Mouse (Mus musculus) forebrain, embryonic 11.5 days (tissue): ENCODE data around the gene Ms4a2. TPM values are rescaled to one million over a fixed set of nuclear protein-coding genes. Genes with fewer than 3 reads are reported as not detected.
A peak's percentile ranks its signal among the peaks of the same experiment; 100 is the strongest.

Source experiments
- ATAC-seq: fragments of 200-750 bp; cut with Nextera tagmentation; replicated peaks from 2 replicates; pipeline ENCODE4 v1.8.0; 2017; ENCODE audit warnings: moderate TSS enrichment; ENCODE audit not compliant: low FRiP score
- DNase-seq: peaks from one replicate; pipeline ENCODE4 v3.0.0-alpha.2; 2017; ENCODE audit warnings: low spot score
- H3K27ac ChIP-seq: fragments of 300-500 bp; sonication (generic); 2 replicates; pipeline ENCODE4 v1.5.1; 2014; ENCODE audit warnings: low read depth, low read length
- H3K27me3 ChIP-seq: fragments of 300-500 bp; sonication (generic); 2 replicates; pipeline ENCODE4 v1.6.1; 2014; ENCODE audit warnings: mild to moderate bottlenecking, low read length, mixed read lengths; ENCODE audit not compliant: control insufficient read depth, insufficient read depth
- H3K36me3 ChIP-seq: fragments of 300-500 bp; sonication (generic); 2 replicates; pipeline ENCODE4 v1.6.1; 2014; ENCODE audit warnings: mild to moderate bottlenecking, low read length, moderate library complexity, mixed read lengths; ENCODE audit not compliant: control insufficient read depth, insufficient read depth
- H3K4me1 ChIP-seq: fragments of 300-500 bp; sonication (generic); replicated peaks from 2 replicates; pipeline ENCODE4 v1.6.1; 2014; ENCODE audit warnings: low read length, mixed read lengths; ENCODE audit not compliant: control insufficient read depth, insufficient read depth
- H3K4me2 ChIP-seq: fragments of 300-500 bp; sonication (generic); 2 replicates; pipeline ENCODE4 v1.6.1; 2014; ENCODE audit warnings: low read depth, mild to moderate bottlenecking, low read length, moderate library complexity, mixed read lengths; ENCODE audit not compliant: severe bottlenecking
- H3K4me3 ChIP-seq: fragments of 300-500 bp; sonication (generic); 2 replicates; pipeline ENCODE4 v1.5.1; 2014; ENCODE audit warnings: low read depth, low read length
- H3K9ac ChIP-seq: fragments of 300-500 bp; sonication (generic); 2 replicates; pipeline ENCODE4 v1.6.1; 2014; ENCODE audit warnings: low read length
- H3K9me3 ChIP-seq: fragments of 300-500 bp; sonication (generic); 2 replicates; pipeline ENCODE4 v1.6.1; 2016; ENCODE audit warnings: low read length, mixed read lengths; ENCODE audit not compliant: control insufficient read depth
- WGBS: fragments of 180-500 bp; shearing (Covaris S2); extraction: QIAGEN DNeasy Blood & Tissue Kit; methylation state at CpG from one replicate; pipeline ENCODE4 v1.1.7; 2014; 5-methylcytosine and 5-hydroxymethylcytosine counted together
- polyA plus RNA-seq: library from polyadenylated mRNA; unstranded; fragments of >200 nt; fragmentation: Nextera tagmentation; extraction: Ambion mirVana; gene quantifications from 2 replicates; pipeline ENCODE4 v1.2.1, GENCODE M21; 2014

The Ms4a2 gene
- polyA plus RNA-seq, 1 experiment from 2014 or later, result not detected

DNA sequence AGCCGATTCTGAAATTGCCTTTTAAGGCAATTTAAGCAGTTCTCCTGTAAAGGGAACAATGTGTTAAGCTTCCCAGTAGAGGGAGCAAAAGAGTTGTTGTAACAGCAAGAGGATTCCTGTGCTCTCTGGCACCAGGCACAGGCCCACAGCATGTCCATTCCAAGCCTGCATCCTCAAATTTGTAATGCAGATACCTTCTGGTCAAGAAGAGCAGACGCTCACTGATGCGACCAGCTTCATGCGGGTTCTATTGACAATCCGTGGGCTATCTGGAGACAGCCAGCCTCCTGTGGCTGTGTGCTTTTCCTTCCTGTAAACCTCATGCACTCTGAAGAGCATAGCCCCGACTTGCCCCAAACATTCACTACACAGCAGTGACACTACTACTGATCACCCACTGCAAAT is 12.0 kb downstream of the Ms4a2 start:
- no peaks in the 10 kb centered on the region for H3K4me1 ChIP-seq
- no peak overlapping the region for H3K9ac ChIP-seq
- no peak overlapping the region for H3K4me3 ChIP-seq
- WGBS, result 28% methylated on average over 6 of the region's 6 CpGs
- H3K27me3 ChIP-seq, result no peaks in the 10 kb centered on the region
- ATAC-seq, result peak; percentile 69
- H3K9me3 ChIP-seq, result no peaks in the 10 kb centered on the region
- H3K36me3 ChIP-seq, result no peaks in the 10 kb centered on the region
- no peak overlapping the region for H3K4me2 ChIP-seq
- DNase-seq, result peak; percentile 54
- no peak overlapping the region for H3K27ac ChIP-seq

DNA sequence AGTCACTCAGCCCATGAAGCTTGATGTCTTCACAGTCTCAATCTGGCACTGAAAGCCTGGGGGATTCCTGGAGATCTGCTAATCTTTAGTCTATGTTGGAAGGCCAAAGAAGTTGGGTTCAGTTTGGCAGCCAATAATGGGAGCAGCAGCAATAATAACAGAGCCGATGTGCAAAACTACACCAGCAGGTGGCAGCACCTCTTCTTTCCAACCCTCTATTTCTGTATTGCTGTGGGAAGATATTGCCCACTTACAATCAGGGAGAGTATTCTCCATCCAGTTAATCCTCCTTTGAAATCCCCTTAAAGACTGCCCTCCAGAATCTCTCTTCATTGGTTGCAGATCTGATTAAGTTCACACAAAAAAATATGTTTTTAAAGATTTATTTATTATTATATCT is 15.3 kb downstream of the Ms4a2 start:
- 14% methylated on average over 1 of the region's 1 CpGs for WGBS
- no peak overlapping the region for H3K27ac ChIP-seq
- H3K4me3 ChIP-seq, result no peak overlapping the region
- H3K27me3 ChIP-seq, result no peaks in the 10 kb centered on the region
- H3K4me1 ChIP-seq, result no peaks in the 10 kb centered on the region
- no peak overlapping the region for H3K4me2 ChIP-seq
- no peaks in the 10 kb centered on the region for H3K36me3 ChIP-seq
- ATAC-seq, result 0 out of 2 replicates have a peak, but pooled peaks have one; percentile 51
- no peaks in the 10 kb centered on the region for H3K9me3 ChIP-seq
- peak; percentile 60 for DNase-seq
- no peak overlapping the region for H3K9ac ChIP-seq

DNA sequence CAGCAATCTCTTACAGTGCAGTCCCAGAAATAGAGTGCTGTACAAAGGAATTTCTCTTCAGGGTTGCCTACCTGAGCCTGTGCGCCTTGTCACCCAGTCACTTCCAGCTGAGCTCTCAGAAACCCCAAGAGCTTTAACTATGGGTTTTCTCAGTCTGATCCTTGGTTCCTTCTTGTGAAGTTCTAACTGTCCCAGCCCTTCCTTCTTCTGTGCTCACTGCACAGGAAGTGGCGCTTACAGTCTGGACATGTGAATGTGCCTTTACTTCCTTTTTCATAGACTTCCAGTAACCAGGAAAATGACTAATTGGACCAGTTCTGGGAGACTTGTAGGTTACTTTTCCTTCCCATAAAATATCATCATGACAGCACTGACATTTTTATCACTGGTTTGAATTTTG is 18.9 kb downstream of the Ms4a2 start, which contains the start of gene Ms4a6d:
Gene Ms4a6d, minus strand, starts transcription at position 247 of the 400 bp plus-strand sequence.
- H3K4me1 ChIP-seq, result no peaks in the 10 kb centered on the region
- H3K27me3 ChIP-seq, result no peaks in the 10 kb centered on the region
- no peaks in the 10 kb centered on the region for H3K9me3 ChIP-seq
- no peak within 1 kb of the TSS for H3K9ac ChIP-seq
- WGBS, result 81% methylated on average over 2 of the region's 2 CpGs
- H3K27ac ChIP-seq, result no peak within 1 kb of the TSS
- H3K4me3 ChIP-seq, result no peak within 1 kb of the TSS
- H3K36me3 ChIP-seq, result no peaks in the 10 kb centered on the region
- DNase-seq, result no peak
- no peak for ATAC-seq
- H3K4me2 ChIP-seq, result no peak within 1 kb of the TSS

DNA sequence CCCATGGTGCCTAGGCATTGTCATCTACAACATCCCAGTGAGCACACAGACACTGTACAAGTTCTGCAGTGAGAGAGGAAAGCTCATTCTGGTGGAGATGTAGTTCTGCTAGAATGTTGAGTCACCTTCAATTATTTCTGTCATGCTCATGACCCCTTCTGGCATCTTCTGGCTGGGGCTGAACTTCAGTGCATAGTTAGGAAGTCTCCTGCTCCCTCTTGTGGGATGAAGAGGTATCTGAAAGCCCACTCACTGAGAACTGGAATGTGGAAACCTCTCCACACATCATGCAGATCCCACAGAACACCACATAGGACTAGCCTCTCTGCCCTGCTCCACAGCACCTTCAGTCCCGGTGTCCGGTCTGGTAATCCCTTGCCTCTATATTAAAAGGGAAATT is 21.5 kb downstream of the Ms4a2 start:
- no peaks in the 10 kb centered on the region for H3K9me3 ChIP-seq
- H3K4me1 ChIP-seq, result no peaks in the 10 kb centered on the region
- no peak for DNase-seq
- H3K9ac ChIP-seq, result no peak overlapping the region
- H3K4me2 ChIP-seq, result no peak overlapping the region
- 88% methylated on average over 2 of the region's 2 CpGs for WGBS
- H3K36me3 ChIP-seq, result no peaks in the 10 kb centered on the region
- no peak for ATAC-seq
- no peaks in the 10 kb centered on the region for H3K27me3 ChIP-seq
- H3K27ac ChIP-seq, result no peak overlapping the region
- H3K4me3 ChIP-seq, result no peak overlapping the region

DNA sequence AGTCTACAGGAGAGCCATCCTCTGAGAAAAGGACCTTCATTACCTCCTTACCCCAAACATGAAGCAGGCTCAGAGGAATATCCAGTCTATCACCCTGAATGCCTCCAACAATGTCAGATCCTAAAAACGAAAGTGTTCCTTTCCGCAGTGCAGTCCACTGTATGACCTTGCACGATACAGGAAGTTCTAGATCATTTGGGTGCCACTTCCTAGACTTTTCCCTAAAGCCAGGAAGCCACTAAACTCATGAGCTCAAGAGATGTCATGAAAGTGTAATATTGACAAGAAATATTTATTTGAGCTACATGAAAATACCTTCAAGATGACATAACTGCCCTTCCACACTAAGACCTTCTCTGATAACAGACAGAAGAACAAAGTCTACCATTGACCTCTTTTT is 22.2 kb downstream of the Ms4a2 start:
- WGBS, result 92% methylated on average over 3 of the region's 3 CpGs

DNA sequence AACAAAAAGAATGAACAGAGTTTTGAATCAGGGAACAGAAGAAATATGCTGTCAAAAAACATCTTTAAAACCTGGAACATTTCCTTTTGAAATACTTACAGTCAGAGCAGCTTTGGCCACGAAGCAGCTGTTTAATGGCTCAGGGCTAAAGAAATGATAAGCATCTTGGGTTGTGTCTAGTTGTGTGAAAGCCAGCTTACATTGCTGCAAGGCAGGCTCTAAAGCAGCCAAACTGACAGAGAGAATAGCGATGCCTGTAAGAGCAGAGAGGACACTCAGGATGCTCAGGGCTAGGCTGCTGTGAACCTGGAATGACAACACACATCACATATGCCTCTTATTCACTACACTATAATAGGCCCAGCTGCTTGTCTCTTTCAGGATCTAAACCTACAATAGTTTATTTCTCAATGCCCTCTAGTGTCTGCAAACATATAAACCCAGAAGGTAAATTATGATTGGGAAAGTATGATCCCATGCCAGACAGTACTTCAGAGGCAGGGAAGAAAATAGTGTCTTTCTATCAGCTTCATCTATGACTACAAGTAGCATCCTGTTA is 33.5 kb downstream of the Ms4a2 start:
- H3K27me3 ChIP-seq, result no peaks in the 10 kb centered on the region
- ATAC-seq, result no peak
- DNase-seq, result no peak
- H3K9me3 ChIP-seq, result no peaks in the 10 kb centered on the region
- no peaks in the 10 kb centered on the region for H3K36me3 ChIP-seq
- H3K4me3 ChIP-seq, result no peak overlapping the region
- no peak overlapping the region for H3K9ac ChIP-seq
- H3K4me1 ChIP-seq, result no peaks in the 10 kb centered on the region
- no peak overlapping the region for H3K27ac ChIP-seq
- WGBS, result 79% methylated on average over 2 of the region's 2 CpGs
- no peak overlapping the region for H3K4me2 ChIP-seq

More for the DNA sequence above, 22.2 kb downstream of the Ms4a2 start:
- ATAC-seq, result no peak
- H3K4me1 ChIP-seq, result no peaks in the 10 kb centered on the region
- no peaks in the 10 kb centered on the region for H3K27me3 ChIP-seq
- H3K9me3 ChIP-seq, result no peaks in the 10 kb centered on the region
- no peak for DNase-seq
- H3K27ac ChIP-seq, result no peak overlapping the region
- no peak overlapping the region for H3K9ac ChIP-seq
- H3K4me3 ChIP-seq, result no peak overlapping the region
- H3K4me2 ChIP-seq, result no peak overlapping the region
- no peaks in the 10 kb centered on the region for H3K36me3 ChIP-seq

DNA sequence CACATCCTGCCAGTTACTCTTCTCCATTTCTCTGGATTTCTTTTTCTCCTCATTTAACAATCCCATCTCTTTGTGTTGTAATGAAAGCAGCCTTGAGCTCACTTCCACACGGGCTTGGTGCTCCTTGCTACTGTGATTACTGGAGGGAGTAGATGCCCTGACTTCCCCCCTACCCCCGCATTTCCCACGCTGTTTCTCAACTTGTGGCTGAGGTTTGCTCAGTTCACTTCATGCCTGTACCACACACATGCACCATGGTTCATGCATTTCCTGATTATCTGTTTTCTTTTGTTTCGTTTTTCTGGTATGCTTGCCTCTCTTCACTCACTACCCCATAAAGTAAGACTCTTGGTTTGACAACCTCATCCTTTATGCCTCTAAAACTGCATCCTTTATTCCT is 34.3 kb downstream of the Ms4a2 start:
- Histone ChIP-seq H3K4me1 (no peaks in the 10 kb centered on the region), H3K4me2 (no peak overlapping the region), H3K4me3 (no peak overlapping the region), H3K36me3 (no peaks in the 10 kb centered on the region), H3K27me3 (no peaks in the 10 kb centered on the region), H3K9me3 (no peaks in the 10 kb centered on the region), H3K27ac (no peak overlapping the region), H3K9ac (no peak overlapping the region)
- DNase-seq (no peak), ATAC-seq (no peak)
- WGBS, result 78% methylated on average over 4 of the region's 4 CpGs

DNA sequence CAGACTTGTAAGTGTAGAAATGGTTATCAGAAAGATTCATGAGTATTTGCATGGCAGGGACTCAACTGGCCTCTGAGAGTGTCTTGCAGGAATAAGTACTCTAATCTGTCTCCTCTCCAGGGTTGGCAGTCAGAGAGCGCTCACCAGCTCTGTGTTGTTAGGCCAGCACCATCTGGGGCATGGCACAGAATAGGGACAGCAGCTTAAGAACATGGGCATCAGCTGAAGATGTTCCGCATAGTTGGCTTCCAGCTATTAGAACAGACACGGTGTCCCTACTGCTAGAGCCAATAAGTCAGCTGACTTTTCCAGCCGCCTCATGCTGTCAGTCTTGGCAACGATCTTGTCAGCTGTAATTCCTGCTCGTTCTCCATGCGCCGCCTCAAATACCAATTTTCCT is 48.6 kb downstream of the Ms4a2 start:
- H3K9ac ChIP-seq, result no peak overlapping the region
- no peaks in the 10 kb centered on the region for H3K9me3 ChIP-seq
- H3K4me3 ChIP-seq, result no peak overlapping the region
- WGBS, result 94% methylated on average over 8 of the region's 8 CpGs
- H3K36me3 ChIP-seq, result no peaks in the 10 kb centered on the region
- DNase-seq (no peak), ATAC-seq (no peak)
- H3K4me1 ChIP-seq, result no peaks in the 10 kb centered on the region
- no peak overlapping the region for H3K27ac ChIP-seq
- no peaks in the 10 kb centered on the region for H3K27me3 ChIP-seq
- H3K4me2 ChIP-seq, result no peak overlapping the region
